ENCODE assay signal across 10 mouse cellular contexts in the genomic region with DNA sequence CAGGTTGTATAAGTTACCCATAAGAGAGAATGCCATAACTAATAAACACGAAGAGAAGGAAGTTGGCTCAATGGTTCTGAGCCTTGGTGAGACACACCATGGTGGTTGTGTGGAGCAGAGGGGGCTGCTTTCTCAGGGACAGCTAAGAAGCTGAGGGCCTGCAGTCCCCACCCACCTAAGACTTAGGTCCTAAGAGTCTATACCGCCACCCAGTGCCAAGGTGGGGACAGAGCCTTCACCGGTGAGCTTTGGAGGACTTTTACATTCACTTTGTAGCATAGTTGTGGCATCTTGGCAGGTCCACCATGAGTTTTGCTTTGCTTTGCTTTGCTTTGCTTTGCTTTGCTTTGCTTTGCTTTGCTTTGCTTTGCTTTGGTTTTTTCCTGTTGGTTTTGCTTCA.
A peak's percentile ranks its signal among the peaks of the same experiment; 100 is the strongest.
DNase-seq lines count a peak whose midpoint lies in the region; ATAC-seq and TF ChIP-seq lines count a peak whose summit lies in the region.
"Had no signal": no experiment of that assay in that cellular context is flagged by ENCODE, and none has a peak within 500 bp of the region (broad histone marks: within the 10 kb centered on the region; RNA-seq: fewer than 3 reads in every experiment).

No protein-coding gene starts in this region.

- 67% methylated on average over 3 of the region's 3 CpGs for WGBS in forebrain, embryonic 10.5 days
- 64% methylated on average over 3 of the region's 3 CpGs for WGBS in forebrain, embryonic 16.5 days
- WGBS in spleen, adult 2 months: 63% methylated on average over 3 of the region's 3 CpGs

- peak; percentile 10 for DNase-seq in forebrain, embryonic 10.5 days (ENCODE audit: extremely low spot score, low spot score)
- DNase-seq in spleen, adult 2 months (ENCODE audit: low read depth in 1 of 2, low spot score in 2 of 2): peak in 1 of 2 experiments; percentile 17
- no peak for DNase-seq in spleen, adult 12 weeks (ENCODE audit: low spot score)
- DNase-seq in adrenal gland, adult 18-20 months (ENCODE audit: low spot score in 2 of 2): no peak
- no peak for DNase-seq in MN1 (ENCODE audit: low spot score)
- DNase-seq in kidney, postnatal 14 days: no peak

- H3K4me3 ChIP-seq in forebrain, embryonic 10.5 days: no peak overlapping the region
- H3K4me3 ChIP-seq in forebrain, embryonic 16.5 days (replicated peaks; ENCODE audit: low read length): no peak overlapping the region
- no peak overlapping the region for H3K4me3 ChIP-seq in spleen, adult 2 months (ENCODE audit: extremely low read depth, insufficient read depth, insufficient read length)
- H3K4me3 ChIP-seq: heart, embryonic 12.5 days had no signal

- no peak overlapping the region for H3K9ac ChIP-seq in forebrain, embryonic 16.5 days (replicated peaks; ENCODE audit: low read depth, low read length)
- H3K9ac ChIP-seq: heart, embryonic 12.5 days had no signal

- TF ChIP-seq CTCF in spleen, adult 2 months (IDR thresholded peaks at IDR 0.05; ENCODE audit: extremely low read depth, insufficient read depth, insufficient read length, insufficient replicate concordance): peak; percentile 29; the same call in 1 of the 2 replicates

- ATAC-seq in forebrain, embryonic 16.5 days: no peak
- ATAC-seq in megakaryocyte progenitor cell, adult 5-6 weeks (replicated peaks; ENCODE audit: poor library complexity): peak; percentile 78
- ATAC-seq: inflammation-experienced regulatory T-cells, adult 6 months had no signal

- TF ChIP-seq POLR2A in spleen, adult 2 months (IDR thresholded peaks at IDR 0.05; ENCODE audit: low read depth, low read length): no peak

- no peaks in the 10 kb centered on the region for H3K27me3 ChIP-seq in forebrain, embryonic 10.5 days (ENCODE audit: poor library complexity, severe bottlenecking)
- H3K27me3 ChIP-seq in forebrain, embryonic 16.5 days (replicated peaks; ENCODE audit: control insufficient read depth, insufficient read depth, low read length): no peaks in the 10 kb centered on the region
- no peaks in the 10 kb centered on the region for H3K27me3 ChIP-seq in spleen, adult 2 months (ENCODE audit: control insufficient read depth, insufficient read depth, low read length)
- H3K27me3 ChIP-seq: heart, embryonic 12.5 days had no signal

- peaks cover 12% of the 10 kb centered on the region for H3K4me1 ChIP-seq in forebrain, embryonic 10.5 days
- H3K4me1 ChIP-seq in forebrain, embryonic 16.5 days (replicated peaks; ENCODE audit: control insufficient read depth, insufficient read depth, low read length): peaks cover 16% of the 10 kb centered on the region
- peaks cover 2% of the 10 kb centered on the region; the same call in 1 of the 2 replicates for H3K4me1 ChIP-seq in spleen, adult 2 months (ENCODE audit: control insufficient read depth, insufficient read depth, insufficient read length)

- peaks cover 6% of the 10 kb centered on the region for H3K36me3 ChIP-seq in forebrain, embryonic 10.5 days (replicated peaks)
- no peaks in the 10 kb centered on the region for H3K36me3 ChIP-seq in forebrain, embryonic 16.5 days (ENCODE audit: control insufficient read depth, insufficient read depth)
- peaks cover under 1% of the 10 kb centered on the region; the same call in 1 of the 2 replicates for H3K36me3 ChIP-seq in spleen, adult 2 months (ENCODE audit: control insufficient read depth, insufficient read depth, low read length)

- no peak overlapping the region for H3K4me2 ChIP-seq in forebrain, embryonic 16.5 days (ENCODE audit: low read length)
- H3K4me2 ChIP-seq: heart, embryonic 12.5 days had no signal

- no peaks in the 10 kb centered on the region for H3K9me3 ChIP-seq in forebrain, embryonic 10.5 days
- no peaks in the 10 kb centered on the region for H3K9me3 ChIP-seq in forebrain, embryonic 16.5 days (ENCODE audit: control insufficient read depth, low read length)
- H3K9me3 ChIP-seq: heart, embryonic 12.5 days had no signal

- no peak overlapping the region for H3K27ac ChIP-seq in forebrain, embryonic 10.5 days
- H3K27ac ChIP-seq in forebrain, embryonic 16.5 days (ENCODE audit: low read length): no peak overlapping the region
- no peak overlapping the region for H3K27ac ChIP-seq in spleen, adult 2 months (ENCODE audit: insufficient read depth, low read length)
